Mouse (Mus musculus) gastrocnemius, postnatal 14 days (tissue): ENCODE results near the gene Tspear. TPM values are rescaled to one million over a fixed set of nuclear protein-coding genes. Genes with fewer than 3 reads are reported as not detected.

Source experiments
- DNase-seq: peaks from one replicate; pipeline ENCODE4 v3.0.0; 2021; ENCODE audit warnings: mixed read lengths
- intact Hi-C: fragments of 180-260 bp; cut with DNase I; formaldehyde crosslinking; loops from one replicate; pipeline ENCODE4 v1.15.1; 2025; ENCODE audit warnings: low total_unique reads
- microRNA-seq, 2 experiments: library from miRNA; unstranded; fragments of <30 nt; microRNA quantifications; one replicate each; pipeline ENCODE4 v1.2.0; 2021
- total RNA-seq, 2 experiments: library from RNA; stranded (reverse); gene quantifications; 2 replicates each; pipeline ENCODE4 v1.2.3; 2021

Tspear gene
- total RNA-seq, 2 experiments from 2014 or later: not detected

DNA sequence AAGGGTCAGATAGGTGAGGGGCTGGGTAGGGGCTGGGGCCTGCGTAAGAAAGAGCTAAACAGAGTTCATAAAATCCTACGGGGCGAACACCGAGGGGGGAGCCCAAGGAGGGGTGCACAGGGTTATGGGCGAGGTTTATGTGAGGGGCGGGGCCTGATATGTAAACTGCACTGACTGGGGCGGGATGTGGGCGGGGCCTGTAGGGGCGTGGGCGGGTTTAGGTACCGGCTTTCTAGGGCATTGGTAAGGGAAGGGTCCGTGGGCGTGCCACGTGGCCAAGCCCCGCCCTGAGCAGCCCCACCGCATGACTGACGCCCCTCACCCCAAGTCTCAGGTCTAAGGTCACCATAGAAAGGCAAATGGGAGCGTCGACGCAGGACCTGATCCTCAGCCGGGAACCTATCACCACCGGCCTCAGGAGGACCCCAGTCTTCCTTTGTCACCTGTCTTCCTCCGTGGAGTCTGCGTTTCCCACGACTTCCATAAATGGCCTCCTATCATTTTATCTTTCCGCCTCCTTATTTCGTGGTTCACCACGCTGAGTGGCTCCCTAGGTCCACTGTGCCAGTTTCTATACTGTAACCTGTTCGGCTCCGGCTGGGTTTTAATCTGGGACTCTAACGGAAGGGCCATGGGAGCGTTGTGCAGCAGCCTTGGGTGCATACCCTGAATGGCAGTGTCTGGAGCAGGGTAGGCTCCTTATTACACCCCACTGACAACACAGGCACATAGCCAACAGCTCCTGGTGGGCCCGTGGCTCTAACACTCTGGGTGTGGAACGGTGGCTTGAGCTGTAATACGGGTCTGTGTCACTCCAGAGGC lies 216.7 kb downstream of the Tspear start:
- intact Hi-C loops: no loop called here
- DNase-seq: no peak

- peak; percentile 30 for DNase-seq
- intact Hi-C loops: no loop called here
These were observed 226.2 kb downstream of the Tspear start for GRCm38 (mm10) chr10:77912605-77913004.

- intact Hi-C loops: no loop called here
- DNase-seq: no peak
These were observed 226.9 kb downstream of the Tspear start for GRCm38 (mm10) chr10:77913292-77913691.

DNA sequence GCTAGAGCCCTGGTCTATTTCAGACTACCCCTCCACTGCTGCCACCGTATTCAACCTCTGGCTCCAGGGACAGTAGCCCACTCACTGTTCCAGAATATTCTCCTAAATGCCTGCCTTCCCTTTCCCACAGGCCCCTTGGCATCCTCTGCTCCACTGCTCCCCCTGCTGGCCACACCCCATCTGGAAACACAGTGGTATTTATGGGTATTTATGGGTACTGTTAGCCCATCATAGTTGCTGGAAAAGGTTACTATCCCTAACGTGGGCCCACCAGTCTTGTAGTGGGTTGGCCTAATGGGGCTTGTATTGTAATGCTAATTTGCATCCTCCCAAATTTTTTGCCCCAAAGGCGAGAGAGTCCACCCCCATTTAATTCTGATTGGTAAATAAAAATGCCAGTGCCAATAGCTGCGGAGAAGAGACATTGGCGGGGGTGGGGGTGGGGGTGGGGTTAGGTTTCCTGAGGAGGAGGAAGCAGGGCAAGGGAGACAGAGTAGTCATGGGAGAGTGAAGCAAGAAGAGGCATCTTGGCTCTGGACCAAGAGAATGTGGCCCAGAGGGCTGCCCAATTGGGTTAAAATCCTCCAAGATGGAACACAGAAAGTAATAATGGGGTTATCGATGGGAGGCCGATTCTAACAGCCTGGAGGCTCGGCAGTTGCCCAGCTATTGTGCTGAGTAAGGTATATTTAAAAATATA lies 230.4 kb downstream of the Tspear start:
- peak; percentile 55 for DNase-seq
- intact Hi-C loops: loop anchor here (5.0 kb wide), 1 partner anchor 289 kb away; no protein-coding TSS in a partner anchor

- intact Hi-C loops: no loop called here
- DNase-seq: no peak
These were observed 234.6 kb downstream of the Tspear start for GRCm38 (mm10) chr10:77921009-77921408.

GRCm38 (mm10) chr10:77922681-77923080 lies 236.3 kb downstream of the Tspear start:
- intact Hi-C loops: no loop called here
- DNase-seq: no peak

GRCm38 (mm10) chr10:77926140-77926539 lies 239.8 kb downstream of the Tspear start:
- intact Hi-C loops: no loop called here
- DNase-seq: peak; percentile 32

GRCm38 (mm10) chr10:77927375-77927774 lies 241.0 kb downstream of the Tspear start:
- DNase-seq: no peak
- intact Hi-C loops: no loop called here

Small RNA genes lying within 50 kb of the gene (microRNA-seq; reads per million reads assigned to microRNA genes)
- 7.0 to 36.0 reads per million in 2 experiments for gene Mir1930

Other genes starting within 250 kb of the Tspear start
- 10 to 100 TPM in 1 of 2 experiments, 1 to 10 TPM in 1; 7.9 to 10.0 TPM for gene Fam207a, start 170.8 kb upstream of the Tspear start, total RNA-seq
- 1 to 10 TPM; 1.8 to 2.1 TPM for gene Itgb2, start 156.3 kb upstream of the Tspear start, total RNA-seq
- gene Pttg1ip, start 104.8 kb upstream of the Tspear start, total RNA-seq: 10 to 100 TPM; 47.4 to 51.8 TPM
- gene Sumo3, start 80.5 kb upstream of the Tspear start, total RNA-seq: 10 to 100 TPM; 41.9 to 46.5 TPM
- 10 to 100 TPM in 1 of 2 experiments, 1 to 10 TPM in 1; 5.8 to 10.3 TPM for gene Gm49325, start 80.4 kb upstream of the Tspear start, total RNA-seq
- gene Ube2g2, start 64.3 kb upstream of the Tspear start, total RNA-seq: 10 to 100 TPM; 79.8 to 84.4 TPM
- not detected for gene Gm19402, start 4.2 kb downstream of the Tspear start, total RNA-seq
- gene Gm9508, start 10.7 kb downstream of the Tspear start, total RNA-seq: not detected
- not detected for gene Gm10272, start 20.1 kb downstream of the Tspear start, total RNA-seq
- gene Gm10024, start 24.9 kb downstream of the Tspear start, total RNA-seq: not detected
- not detected for gene Gm10142, start 29.2 kb downstream of the Tspear start, total RNA-seq
- not detected for gene Krtap12-1, start 34.0 kb downstream of the Tspear start, total RNA-seq
- not detected for gene Gm10100, start 39.9 kb downstream of the Tspear start, total RNA-seq
- gene Gm18596, start 56.1 kb downstream of the Tspear start, total RNA-seq: not detected
- gene Gm9736, start 64.8 kb downstream of the Tspear start, total RNA-seq: not detected
- gene Gm3233, start 73.1 kb downstream of the Tspear start, total RNA-seq: not detected
- gene Gm3238, start 84.8 kb downstream of the Tspear start, total RNA-seq: not detected
- gene Gm7138, start 90.4 kb downstream of the Tspear start, total RNA-seq: not detected
- gene Gm3250, start 96.0 kb downstream of the Tspear start, total RNA-seq: not detected
- not detected for gene Gm7137, start 101.6 kb downstream of the Tspear start, total RNA-seq
- gene Gm9639, start 108.5 kb downstream of the Tspear start, total RNA-seq: not detected
- not detected for gene Gm19668, start 112.6 kb downstream of the Tspear start, total RNA-seq
- gene Gm9507, start 125.3 kb downstream of the Tspear start, total RNA-seq: not detected
- not detected for gene Gm2696, start 128.1 kb downstream of the Tspear start, total RNA-seq
- not detected for gene Krtap10-4, start 140.5 kb downstream of the Tspear start, total RNA-seq
- gene Krtap10-10, start 149.4 kb downstream of the Tspear start, total RNA-seq: not detected
- gene Gm36176, start 160.2 kb downstream of the Tspear start, total RNA-seq: not detected
- not detected for gene Gm10318, start 166.3 kb downstream of the Tspear start, total RNA-seq
- not detected for gene Gm3285, start 175.4 kb downstream of the Tspear start, total RNA-seq
- under 1 TPM; 0.33 to 0.41 TPM for gene Lrrc3, start 216.0 kb downstream of the Tspear start, total RNA-seq